Mouse (Mus musculus): Measurements from ENCODE around the gene Tgif1.
A peak's percentile ranks its signal among the peaks of the same experiment; 100 is the strongest.
"Not testable (repeated sequence)": the region's sequence is repeated elsewhere in the genome, so short reads cannot be mapped to it uniquely, and the experiment has no call there.

Gene Tgif1

GRCm38 (mm10) chr17:70831591-70831990 lies 21.8 kb downstream of the Tgif1 start:
- Histone ChIP-seq H3K27me3 (ENCODE audit: insufficient read depth, low read length) (no peaks in the 10 kb centered on the region), H3K36me3 (ENCODE audit: insufficient read depth, low read length) (peaks cover 26% of the 10 kb centered on the region), H3K4me1 (replicated peaks; ENCODE audit: low read depth, low read length) (peaks cover 70% of the 10 kb centered on the region), H3K4me3 (replicated peaks; ENCODE audit: low read length) (0 out of 2 replicates have a peak overlapping the region, but pooled peaks have one; percentile 76), H3K9me3 (ENCODE audit: low read length) (no peaks in the 10 kb centered on the region)
- no peak for TF ChIP-seq CTCF (conservative IDR thresholded peaks at IDR 0.05; ENCODE audit: low read length)
- TF ChIP-seq NANOG (IDR thresholded peaks at IDR 0.05; ENCODE audit: borderline replicate concordance, low read length), result no peak
- TF ChIP-seq POU5F1 (IDR thresholded peaks at IDR 0.05; ENCODE audit: borderline replicate concordance, low read length), result no peak

GRCm38 (mm10) chr17:70829943-70830715 lies 23.2 kb downstream of the Tgif1 start:
- Histone ChIP-seq H3K27me3 (ENCODE audit: insufficient read depth, low read length) (no peaks in the 10 kb centered on the region), H3K4me1 (replicated peaks; ENCODE audit: low read depth, low read length) (peaks cover 69% of the 10 kb centered on the region), H3K36me3 (ENCODE audit: insufficient read depth, low read length) (peaks cover 23% of the 10 kb centered on the region), H3K9me3 (ENCODE audit: low read length) (no peaks in the 10 kb centered on the region), H3K4me3 (replicated peaks; ENCODE audit: low read length) (peak overlapping the region; percentile 76)
- TF ChIP-seq POU5F1 (IDR thresholded peaks at IDR 0.05; ENCODE audit: borderline replicate concordance, low read length) (no peak), CTCF (conservative IDR thresholded peaks at IDR 0.05; ENCODE audit: low read length) (no peak), NANOG (IDR thresholded peaks at IDR 0.05; ENCODE audit: borderline replicate concordance, low read length) (no peak)

GRCm38 (mm10) chr17:70829217-70829616 lies 24.1 kb downstream of the Tgif1 start:
- TF ChIP-seq NANOG (IDR thresholded peaks at IDR 0.05; ENCODE audit: borderline replicate concordance, low read length) (no peak), CTCF (conservative IDR thresholded peaks at IDR 0.05; ENCODE audit: low read length) (no peak), POU5F1 (IDR thresholded peaks at IDR 0.05; ENCODE audit: borderline replicate concordance, low read length) (no peak)
- H3K4me1 ChIP-seq (replicated peaks; ENCODE audit: low read depth, low read length), result peaks cover 69% of the 10 kb centered on the region
- H3K9me3 ChIP-seq (ENCODE audit: low read length), result no peaks in the 10 kb centered on the region
- peaks cover 23% of the 10 kb centered on the region for H3K36me3 ChIP-seq (ENCODE audit: insufficient read depth, low read length)
- no peaks in the 10 kb centered on the region for H3K27me3 ChIP-seq (ENCODE audit: insufficient read depth, low read length)
- peak overlapping the region; percentile 57 for H3K4me3 ChIP-seq (replicated peaks; ENCODE audit: low read length)

DNA sequence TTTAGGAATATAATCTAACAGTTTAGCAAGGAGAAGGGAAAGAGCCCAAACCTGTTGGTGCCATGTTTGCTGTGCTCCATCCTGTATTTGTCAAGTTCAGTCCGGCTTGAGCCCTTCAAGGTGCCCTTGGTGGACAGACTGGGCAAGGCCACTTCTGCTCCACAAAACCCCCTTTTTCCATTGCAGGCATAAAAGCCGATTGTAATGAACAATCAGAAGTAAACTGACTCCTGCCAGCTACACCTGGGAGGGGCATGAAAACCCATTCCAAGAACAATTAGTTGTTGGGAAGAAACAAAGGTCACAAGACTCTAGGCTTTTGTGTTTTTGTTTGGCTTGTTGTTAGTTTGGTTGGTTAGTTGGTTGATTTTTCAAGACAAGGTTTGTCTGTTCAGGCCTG lies 24.8 kb downstream of the Tgif1 start:
- TF ChIP-seq NANOG (IDR thresholded peaks at IDR 0.05; ENCODE audit: borderline replicate concordance, low read length) (peak; percentile 97), POU5F1 (IDR thresholded peaks at IDR 0.05; ENCODE audit: borderline replicate concordance, low read length) (no peak), CTCF (conservative IDR thresholded peaks at IDR 0.05; ENCODE audit: low read length) (no peak)
- Histone ChIP-seq H3K4me1 (replicated peaks; ENCODE audit: low read depth, low read length) (peaks cover 69% of the 10 kb centered on the region), H3K36me3 (ENCODE audit: insufficient read depth, low read length) (peaks cover 23% of the 10 kb centered on the region), H3K9me3 (ENCODE audit: low read length) (no peaks in the 10 kb centered on the region), H3K27me3 (ENCODE audit: insufficient read depth, low read length) (no peaks in the 10 kb centered on the region), H3K4me3 (replicated peaks; ENCODE audit: low read length) (peak overlapping the region; percentile 57)

GRCm38 (mm10) chr17:70828180-70828528 lies 25.2 kb downstream of the Tgif1 start:
- Histone ChIP-seq H3K4me3 (replicated peaks; ENCODE audit: low read length) (peak overlapping the region; percentile 57), H3K36me3 (ENCODE audit: insufficient read depth, low read length) (peaks cover 19% of the 10 kb centered on the region), H3K9me3 (ENCODE audit: low read length) (no peaks in the 10 kb centered on the region), H3K4me1 (replicated peaks; ENCODE audit: low read depth, low read length) (peaks cover 69% of the 10 kb centered on the region), H3K27me3 (ENCODE audit: insufficient read depth, low read length) (no peaks in the 10 kb centered on the region)
- TF ChIP-seq NANOG (IDR thresholded peaks at IDR 0.05; ENCODE audit: borderline replicate concordance, low read length) (no peak), POU5F1 (IDR thresholded peaks at IDR 0.05; ENCODE audit: borderline replicate concordance, low read length) (peak; percentile 87), CTCF (conservative IDR thresholded peaks at IDR 0.05; ENCODE audit: low read length) (no peak)

GRCm38 (mm10) chr17:70827463-70828179 lies 25.7 kb downstream of the Tgif1 start:
- 0 out of 2 replicates have a peak overlapping the region, but pooled peaks have one; percentile 57 for H3K4me3 ChIP-seq (replicated peaks; ENCODE audit: low read length)
- H3K9me3 ChIP-seq (ENCODE audit: low read length); H3K27me3 ChIP-seq (ENCODE audit: insufficient read depth, low read length): not testable (repeated sequence)
- peaks cover 13% of the 10 kb centered on the region for H3K36me3 ChIP-seq (ENCODE audit: insufficient read depth, low read length)
- peaks cover 68% of the 10 kb centered on the region for H3K4me1 ChIP-seq (replicated peaks; ENCODE audit: low read depth, low read length)

GRCm38 (mm10) chr17:70826227-70826626 lies 27.1 kb downstream of the Tgif1 start:
- no peak for TF ChIP-seq NANOG (IDR thresholded peaks at IDR 0.05; ENCODE audit: borderline replicate concordance, low read length)
- TF ChIP-seq CTCF (conservative IDR thresholded peaks at IDR 0.05; ENCODE audit: low read length), result no peak
- TF ChIP-seq POU5F1 (IDR thresholded peaks at IDR 0.05; ENCODE audit: borderline replicate concordance, low read length), result no peak
- Histone ChIP-seq H3K4me3 (replicated peaks; ENCODE audit: low read length) (peak overlapping the region; percentile 60; the same call in 1 of the 2 replicates), H3K4me1 (replicated peaks; ENCODE audit: low read depth, low read length) (peaks cover 60% of the 10 kb centered on the region), H3K36me3 (ENCODE audit: insufficient read depth, low read length) (no peaks in the 10 kb centered on the region), H3K9me3 (ENCODE audit: low read length) (no peaks in the 10 kb centered on the region), H3K27me3 (ENCODE audit: insufficient read depth, low read length) (peaks cover 4% of the 10 kb centered on the region; the same call in 1 of the 2 replicates)

- H3K36me3 ChIP-seq (ENCODE audit: insufficient read depth, low read length), result no peaks in the 10 kb centered on the region
- peak overlapping the region; percentile 67 for H3K4me3 ChIP-seq (replicated peaks; ENCODE audit: low read length)
- no peaks in the 10 kb centered on the region for H3K9me3 ChIP-seq (ENCODE audit: low read length)
- H3K27me3 ChIP-seq (ENCODE audit: insufficient read depth, low read length), result peaks cover 13% of the 10 kb centered on the region
- peaks cover 59% of the 10 kb centered on the region for H3K4me1 ChIP-seq (replicated peaks; ENCODE audit: low read depth, low read length)
- no peak for TF ChIP-seq NANOG (IDR thresholded peaks at IDR 0.05; ENCODE audit: borderline replicate concordance, low read length)
- TF ChIP-seq POU5F1 (IDR thresholded peaks at IDR 0.05; ENCODE audit: borderline replicate concordance, low read length), result no peak
- TF ChIP-seq CTCF (conservative IDR thresholded peaks at IDR 0.05; ENCODE audit: low read length), result no peak
These were observed 30.3 kb downstream of the Tgif1 start for GRCm38 (mm10) chr17:70823083-70823482.
